Mouse (Mus musculus) MEL (cell line): ENCODE results near the gene Traf3ip2. TPM values are rescaled to one million over a fixed set of nuclear protein-coding genes. Genes with fewer than 3 reads are reported as not detected.

Experiments used
- DNase-seq: peaks from one replicate; pipeline ENCODE4 v3.0.0; 2011; ENCODE audit warnings: low read depth, low spot score
- H3K27ac ChIP-seq: 2 replicates; pipeline ENCODE4 v1.5.1; 2012; ENCODE audit warnings: low read depth, mild to moderate bottlenecking, control low read depth, low read length, moderate library complexity; ENCODE audit not compliant: control insufficient read depth
- H3K27me3 ChIP-seq, 2 experiments: fragments of 150-350 bp in 1 of 2; sonication (generic) in 1 of 2; 2 replicates each; pipeline ENCODE4 v1.6.1; 2012; ENCODE audit warnings: low read length in 2 of 2, mild to moderate bottlenecking in 2 of 2, improper control_type of control experiment in 1 of 2, moderate library complexity in 1 of 2; ENCODE audit not compliant: insufficient read depth in 2 of 2, control insufficient read depth in 1 of 2
- H3K36me3 ChIP-seq, 2 experiments: 2 replicates each; pipeline ENCODE4 v1.6.1; 2012 to 2014; ENCODE audit warnings: low read length in 2 of 2, improper control_type of control experiment in 1 of 2, inconsistent platforms in 1 of 2, mild to moderate bottlenecking in 1 of 2; ENCODE audit not compliant: insufficient read depth in 2 of 2, control insufficient read depth in 1 of 2
- H3K4me1 ChIP-seq, 2 experiments: fragments of 150-350 bp in 1 of 2; sonication (generic) in 1 of 2; 2 replicates each; pipeline ENCODE4 v1.6.1; 2012; ENCODE audit warnings: low read length in 2 of 2, improper control_type of control experiment in 1 of 2, mild to moderate bottlenecking in 1 of 2; ENCODE audit not compliant: insufficient read depth in 2 of 2, control insufficient read depth in 1 of 2
- H3K4me3 ChIP-seq, 2 experiments: fragments of 150-350 bp in 1 of 2; sonication (generic) in 1 of 2; 2 replicates each; pipeline ENCODE4 v1.5.1; 2012; ENCODE audit warnings: low read depth in 2 of 2, low read length in 2 of 2, mild to moderate bottlenecking in 2 of 2, moderate library complexity in 2 of 2, control low read depth in 1 of 2, improper control_type of control experiment in 1 of 2; ENCODE audit not compliant: control insufficient read depth in 1 of 2, insufficient read depth in 1 of 2
- H3K79me2 ChIP-seq: 2 replicates; pipeline ENCODE4 v1.6.1; 2012; ENCODE audit warnings: mild to moderate bottlenecking, low read length, moderate library complexity; ENCODE audit not compliant: control insufficient read depth, poor library complexity, insufficient read depth
- H3K9ac ChIP-seq: 2 replicates; pipeline ENCODE4 v1.6.1; 2012; ENCODE audit warnings: low read depth, mild to moderate bottlenecking, control low read depth, low read length, moderate library complexity; ENCODE audit not compliant: control insufficient read depth, poor library complexity, severe bottlenecking
- H3K9me3 ChIP-seq: fragments of 150-350 bp; sonication (generic); replicated peaks from 2 replicates; pipeline ENCODE4 v1.6.1; 2012; ENCODE audit warnings: mild to moderate bottlenecking, low read length, improper control_type of control experiment, moderate library complexity; ENCODE audit not compliant: insufficient read depth
- CHD2 ChIP-seq: IDR thresholded peaks from 2 replicates; pipeline ENCODE4 v1.6.1; 2011; ENCODE audit warnings: low read length, improper control_type of control experiment
- CTCF ChIP-seq, 3 experiments: IDR thresholded peaks in 2 of 3; conservative IDR thresholded peaks in 1 of 3; 2 replicates each; pipeline ENCODE4 v1.5.1; 2011 to 2012; ENCODE audit warnings: low read length in 3 of 3, low read depth in 2 of 3, mild to moderate bottlenecking in 2 of 3, improper control_type of control experiment in 1 of 3, inconsistent platforms in 1 of 3, mixed read lengths in 1 of 3, moderate library complexity in 1 of 3; ENCODE audit not compliant: control insufficient read depth in 1 of 3, insufficient read depth in 1 of 3, poor library complexity in 1 of 3, severe bottlenecking in 1 of 3
- EP300 ChIP-seq, 2 experiments: IDR thresholded peaks; 2 replicates each; pipeline ENCODE4 v1.6.1; 2011; ENCODE audit warnings: improper control_type of control experiment in 2 of 2, low read length in 2 of 2, low read depth in 1 of 2, mild to moderate bottlenecking in 1 of 2
- GATA1 ChIP-seq: IDR thresholded peaks from 2 replicates; pipeline ENCODE4 v1.6.1; 2011; ENCODE audit warnings: low read depth, low read length, improper control_type of control experiment
- HCFC1 ChIP-seq: IDR thresholded peaks from 2 replicates; pipeline ENCODE4 v1.6.1; 2012; ENCODE audit warnings: low read depth, mild to moderate bottlenecking, inconsistent platforms, low read length, improper control_type of control experiment, moderate library complexity
- JUND ChIP-seq: IDR thresholded peaks from 2 replicates; pipeline ENCODE4 v1.6.1; 2011; ENCODE audit warnings: low read depth, mild to moderate bottlenecking, improper control_type of control experiment, low read length
- KAT2A ChIP-seq: conservative IDR thresholded peaks from 2 replicates; pipeline ENCODE4 v1.6.1; 2012; ENCODE audit warnings: low read depth, low read length, improper control_type of control experiment, inconsistent platforms
- MAZ ChIP-seq: IDR thresholded peaks from 2 replicates; pipeline ENCODE4 v1.6.1; 2012; ENCODE audit warnings: low read depth, mild to moderate bottlenecking, inconsistent platforms, low read length, improper control_type of control experiment
- MYB ChIP-seq: IDR thresholded peaks from 2 replicates; pipeline ENCODE4 v1.6.1; 2011; ENCODE audit warnings: mild to moderate bottlenecking, low read depth, low read length, improper control_type of control experiment
- MYC ChIP-seq: IDR thresholded peaks from 2 replicates; pipeline ENCODE4 v1.6.1; 2011; ENCODE audit warnings: low read depth, mild to moderate bottlenecking, low read length, improper control_type of control experiment, moderate library complexity
- NRF1 ChIP-seq: IDR thresholded peaks from 2 replicates; pipeline ENCODE4 v1.6.1; 2014; ENCODE audit warnings: low read depth, mild to moderate bottlenecking, inconsistent platforms, low read length, improper control_type of control experiment, moderate library complexity; ENCODE audit not compliant: poor library complexity, insufficient read depth, severe bottlenecking
- POLR2AphosphoS2 ChIP-seq: IDR thresholded peaks from 2 replicates; pipeline ENCODE4 v1.6.1; 2011; ENCODE audit warnings: low read length, improper control_type of control experiment
- POLR2AphosphoS5 ChIP-seq: IDR thresholded peaks from 2 replicates; pipeline ENCODE4 v1.6.1; 2012; ENCODE audit warnings: low read depth, borderline replicate concordance, mild to moderate bottlenecking, inconsistent platforms, low read length, moderate library complexity, mixed read lengths
- RAD21 ChIP-seq: IDR thresholded peaks from 2 replicates; pipeline ENCODE4 v1.6.1; 2011; ENCODE audit warnings: mild to moderate bottlenecking, low read depth, low read length, improper control_type of control experiment
- RCOR1 ChIP-seq: IDR thresholded peaks from 2 replicates; pipeline ENCODE4 v1.6.1; 2012; ENCODE audit warnings: low read depth, mild to moderate bottlenecking, inconsistent platforms, low read length, improper control_type of control experiment
- SIN3A ChIP-seq: IDR thresholded peaks from 2 replicates; pipeline ENCODE4 v1.6.1; 2012; ENCODE audit warnings: low read length, improper control_type of control experiment, inconsistent platforms
- SMC3 ChIP-seq: IDR thresholded peaks from 2 replicates; pipeline ENCODE4 v1.6.1; 2011; ENCODE audit warnings: low read depth, low read length, improper control_type of control experiment
- TAL1 ChIP-seq: IDR thresholded peaks from 2 replicates; pipeline ENCODE4 v1.6.1; 2012; ENCODE audit warnings: mild to moderate bottlenecking, inconsistent platforms, low read length, moderate library complexity, mixed read lengths
- TBP ChIP-seq: IDR thresholded peaks from 2 replicates; pipeline ENCODE4 v1.8.0; 2011; ENCODE audit warnings: low read depth, low read length, improper control_type of control experiment
- UBTF ChIP-seq: IDR thresholded peaks from 2 replicates; pipeline ENCODE4 v1.6.1; 2012; ENCODE audit warnings: low read depth, mild to moderate bottlenecking, inconsistent platforms, low read length, improper control_type of control experiment, moderate library complexity, borderline replicate concordance; ENCODE audit not compliant: insufficient read depth
- USF1 ChIP-seq: IDR thresholded peaks from 2 replicates; pipeline ENCODE4 v1.6.1; 2014; ENCODE audit warnings: low read depth, mild to moderate bottlenecking, inconsistent platforms, low read length, improper control_type of control experiment, moderate library complexity
- USF2 ChIP-seq, 2 experiments: IDR thresholded peaks; 2 replicates each; pipeline ENCODE4 v1.6.1; 2011 to 2012; ENCODE audit warnings: improper control_type of control experiment in 2 of 2, low read length in 2 of 2, borderline replicate concordance in 1 of 2, inconsistent platforms in 1 of 2, low read depth in 1 of 2, mild to moderate bottlenecking in 1 of 2; ENCODE audit not compliant: insufficient read depth in 1 of 2
- ZNF384 ChIP-seq: IDR thresholded peaks from 2 replicates; pipeline ENCODE4 v1.6.1; 2012; ENCODE audit warnings: low read depth, mild to moderate bottlenecking, inconsistent platforms, low read length, improper control_type of control experiment
- polyA plus RNA-seq, 2 experiments: library from polyadenylated mRNA; stranded (reverse) in 1 of 2; unstranded in 1 of 2; fragments of >175 nt in 1 of 2; fragments of >200 nt in 1 of 2; gene quantifications; 2 replicates each; pipeline versions ENCODE4 v1.2.1 to v1.2.4; 2012; ENCODE audit warnings: low replicate concordance in 2 of 2, low read depth in 1 of 2; ENCODE audit not compliant: insufficient read length in 2 of 2, insufficient read depth in 1 of 2, missing spikeins in 1 of 2
- total RNA-seq: library from RNA; depleted of rRNA; stranded (reverse); fragments of 300-350 nt; gene quantifications from 2 replicates; pipeline ENCODE4 v1.2.3, GENCODE M21; 2012

The Traf3ip2 gene
- total and polyA plus RNA-seq, 3 experiments, result 1.3 to 3.0 TPM; not detected in 1

- no peak for DNase-seq
- H3K4me1 ChIP-seq, result no peaks in the 10 kb centered on the region
- no peaks in the 10 kb centered on the region for H3K9me3 ChIP-seq
- no peaks in the 10 kb centered on the region for H3K79me2 ChIP-seq
- H3K27ac ChIP-seq, result no peak overlapping the region
- H3K36me3 ChIP-seq, result no peaks in the 10 kb centered on the region
- no peak overlapping the region for H3K9ac ChIP-seq
- H3K27me3 ChIP-seq, result no peaks in the 10 kb centered on the region; a peak in 1 of 4 replicates
- H3K4me3 ChIP-seq, result no peak overlapping the region
- TF ChIP-seq GATA1 (no peak), TBP (no peak), USF2 (IDR thresholded peaks at IDR 0.05; ENCODE audit: borderline replicate concordance in 1 of 2, insufficient read depth in 1 of 2, low read depth in 1 of 2, low read length in 2 of 2) (no peak), NRF1 (no peak), MAZ (no peak), UBTF (no peak)
Observed at GRCm38 (mm10) chr10:39566901-39567300, 45.8 kb upstream of the Traf3ip2 start.

DNA sequence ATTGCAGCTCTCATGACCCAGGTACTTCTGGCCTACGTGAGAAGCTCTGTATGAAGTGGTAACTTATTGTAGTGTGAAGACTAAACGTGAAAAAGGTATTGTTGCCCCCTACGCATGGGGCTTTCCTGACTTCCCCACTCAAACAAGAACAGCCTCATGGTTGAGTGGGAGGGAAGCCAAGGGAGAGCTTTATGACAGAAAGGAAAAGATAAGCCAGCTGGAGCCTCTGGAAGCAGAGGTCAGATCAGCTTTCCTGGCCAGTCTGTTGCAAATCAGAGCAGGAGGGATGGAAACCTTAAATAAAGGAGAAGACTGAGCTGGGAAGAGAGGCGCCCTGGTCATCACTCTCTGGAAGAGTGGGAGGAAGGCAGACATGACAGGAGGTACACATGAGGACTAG is 43.7 kb upstream of the Traf3ip2 start:
- no peak overlapping the region for H3K4me3 ChIP-seq
- H3K79me2 ChIP-seq, result no peaks in the 10 kb centered on the region
- H3K27ac ChIP-seq, result no peak overlapping the region
- TF ChIP-seq SIN3A (no peak), KAT2A (no peak), HCFC1 (no peak), GATA1 (no peak), CTCF (IDR thresholded peaks at IDR 0.05 in 2 of 3, conservative IDR thresholded peaks at IDR 0.05 in 1 of 3; ENCODE audit: control insufficient read depth in 1 of 3, insufficient read depth in 1 of 3, low read depth in 2 of 3, low read length in 3 of 3, poor library complexity in 1 of 3, severe bottlenecking in 1 of 3) (no peak), RCOR1 (no peak), CHD2 (no peak), SMC3 (no peak), ZNF384 (no peak), POLR2AphosphoS5 (no peak), JUND (no peak), MYB (no peak), TBP (no peak), RAD21 (no peak), MYC (no peak), USF1 (no peak), TAL1 (no peak), POLR2AphosphoS2 (no peak), EP300 (IDR thresholded peaks at IDR 0.05; ENCODE audit: low read depth in 1 of 2, low read length in 2 of 2) (no peak), NRF1 (no peak)
- no peaks in the 10 kb centered on the region; a peak in 1 of 4 replicates for H3K27me3 ChIP-seq
- H3K9ac ChIP-seq, result no peak overlapping the region
- H3K36me3 ChIP-seq, result no peaks in the 10 kb centered on the region
- no peak for DNase-seq
- no peaks in the 10 kb centered on the region for H3K4me1 ChIP-seq
- no peaks in the 10 kb centered on the region for H3K9me3 ChIP-seq
